Mouse (Mus musculus): ENCODE results near the gene Rab3gap2.

The Rab3gap2 gene

DNA sequence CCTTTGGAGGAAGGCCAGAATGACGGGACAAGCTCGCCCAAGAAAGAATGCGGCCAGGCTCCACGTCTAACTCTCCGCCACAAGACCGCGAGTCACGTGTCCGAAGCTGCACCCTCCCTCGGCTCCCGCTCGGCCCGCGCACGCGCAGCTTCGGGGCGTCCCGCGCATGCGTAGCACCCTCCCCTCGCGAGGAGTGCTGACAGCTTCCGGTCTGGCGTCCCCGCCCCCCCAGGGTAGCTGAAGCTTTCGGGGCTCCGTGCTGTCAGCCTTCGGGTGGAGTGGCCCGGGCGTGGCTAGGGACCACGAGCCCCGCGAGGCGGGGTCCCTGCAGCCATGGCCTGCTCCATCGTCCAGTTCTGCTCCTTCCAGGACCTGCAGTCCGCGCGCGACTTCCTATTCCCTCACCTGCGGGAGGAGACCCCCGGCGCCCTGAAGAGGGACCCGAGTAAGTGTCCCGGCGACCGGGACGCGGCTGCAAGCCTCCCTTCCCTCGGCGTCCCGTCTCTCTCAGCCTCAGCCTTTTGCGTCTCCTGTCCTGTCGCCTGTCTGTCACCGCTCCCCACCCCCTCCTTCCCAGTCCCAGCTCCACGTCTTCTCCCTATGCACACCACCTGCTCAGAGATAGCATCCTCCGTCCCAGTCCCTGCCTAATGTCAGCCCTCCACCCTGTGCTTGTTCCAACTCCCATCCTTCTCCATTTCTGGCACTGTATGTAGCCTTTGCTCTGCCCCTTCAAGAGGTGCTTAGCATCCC lies at the start of gene Rab3gap2:
Gene Rab3gap2 (plus strand): TSS at position 209 of the 753 bp plus-strand sequence.
- peak; percentile 100 for DNase-seq (ENCODE audit: low spot score in 2 of 2)

DNA sequence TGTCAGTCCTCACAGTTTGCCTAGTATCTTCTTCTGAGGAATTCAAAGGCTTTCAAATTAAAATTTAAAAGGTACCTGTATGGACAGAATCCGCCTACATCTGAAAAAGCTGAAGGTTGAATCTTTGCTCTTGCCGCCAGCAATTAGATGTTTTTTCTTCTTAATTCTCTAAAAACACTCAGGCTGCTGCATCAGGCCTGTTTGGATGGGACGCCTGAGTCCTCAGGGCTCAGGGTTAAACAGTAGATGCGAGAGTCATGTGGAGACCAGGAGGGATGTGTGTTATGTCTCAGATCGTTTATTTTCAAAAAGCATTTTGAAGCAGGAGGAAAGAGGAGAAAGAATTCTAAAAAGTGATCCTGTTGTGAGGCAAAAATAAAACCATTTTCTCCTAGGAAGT lies 30.3 kb upstream of the Rab3gap2 start:
- DNase-seq (ENCODE audit: low spot score in 2 of 2), result no peak

DNA sequence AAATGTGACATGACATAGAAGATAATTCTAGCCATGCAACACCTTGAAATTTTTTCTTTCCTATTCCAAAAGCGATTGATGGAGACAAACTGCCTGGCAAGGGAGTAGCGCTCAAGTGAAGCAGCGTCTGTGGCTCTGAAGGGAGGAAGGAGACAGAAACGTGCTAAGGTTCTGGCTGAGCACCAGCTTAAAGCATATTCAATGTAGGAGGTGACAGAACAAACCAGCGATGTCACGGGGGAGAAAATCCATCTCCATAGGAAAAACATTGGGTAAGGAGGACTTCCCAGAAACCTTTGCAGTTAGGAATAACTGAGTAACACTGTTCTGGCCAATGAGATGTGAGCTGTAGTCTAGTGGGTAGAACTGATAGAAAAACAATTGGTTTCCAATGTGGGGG lies 26.1 kb upstream of the Rab3gap2 start:
- DNase-seq (ENCODE audit: low spot score in 2 of 2), result no peak

DNA sequence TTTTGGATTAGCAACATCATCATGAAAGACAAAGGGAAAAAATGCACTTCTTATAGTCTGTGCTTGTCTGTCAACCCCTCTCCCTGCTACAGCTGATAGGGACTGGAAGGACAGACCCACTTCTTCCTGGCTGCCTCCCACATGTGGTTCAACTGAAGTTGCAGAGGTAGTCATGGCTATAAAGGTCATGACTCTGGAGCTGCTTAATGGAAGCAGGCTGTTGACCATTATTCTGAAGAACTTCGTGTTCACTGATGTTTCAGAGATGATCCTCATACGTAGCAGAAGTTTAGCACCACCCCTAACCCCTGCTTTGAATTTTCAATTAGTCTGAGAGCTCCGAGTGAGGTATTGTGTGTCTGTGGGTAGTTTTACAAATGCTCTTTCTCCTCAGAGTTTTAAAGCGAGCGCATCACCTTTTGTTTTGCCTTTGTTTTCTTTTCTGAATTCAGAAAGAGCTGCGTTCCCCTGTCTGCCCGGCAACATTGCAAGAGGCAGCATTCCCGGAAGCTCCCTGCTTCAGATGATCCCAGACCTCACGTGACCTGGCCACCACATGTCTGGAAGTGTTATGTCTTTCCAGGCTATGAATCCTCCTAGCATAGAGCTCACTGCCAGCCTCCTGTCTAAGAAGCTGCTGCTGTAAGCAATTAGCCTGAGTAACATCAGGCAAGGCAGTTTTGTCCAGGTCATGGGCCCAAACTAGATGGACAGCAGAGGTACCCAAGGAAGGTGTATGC lies 20.2 kb upstream of the Rab3gap2 start:
- no peak for DNase-seq (ENCODE audit: low spot score in 2 of 2)

DNA sequence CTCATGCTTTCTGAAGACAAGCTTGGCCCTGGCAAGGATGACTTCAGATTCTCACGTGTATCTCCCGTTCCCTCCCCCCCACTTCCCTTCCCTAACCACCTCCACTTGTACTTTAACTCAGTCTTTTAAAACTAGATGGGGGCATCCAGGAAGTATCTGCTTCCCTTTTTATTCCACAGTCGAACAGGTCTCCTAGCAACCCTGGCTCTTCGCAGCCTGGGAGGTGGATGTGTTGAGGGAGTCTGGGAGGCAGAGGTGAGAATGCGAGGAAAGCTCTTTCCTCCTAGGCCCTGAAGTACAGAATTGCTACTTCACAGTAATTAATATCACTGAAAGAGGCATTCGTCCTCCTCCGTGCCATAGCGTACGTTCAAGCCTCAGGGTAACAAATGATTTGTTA lies 18.4 kb upstream of the Rab3gap2 start:
- no peak for DNase-seq (ENCODE audit: low spot score in 2 of 2)

DNA sequence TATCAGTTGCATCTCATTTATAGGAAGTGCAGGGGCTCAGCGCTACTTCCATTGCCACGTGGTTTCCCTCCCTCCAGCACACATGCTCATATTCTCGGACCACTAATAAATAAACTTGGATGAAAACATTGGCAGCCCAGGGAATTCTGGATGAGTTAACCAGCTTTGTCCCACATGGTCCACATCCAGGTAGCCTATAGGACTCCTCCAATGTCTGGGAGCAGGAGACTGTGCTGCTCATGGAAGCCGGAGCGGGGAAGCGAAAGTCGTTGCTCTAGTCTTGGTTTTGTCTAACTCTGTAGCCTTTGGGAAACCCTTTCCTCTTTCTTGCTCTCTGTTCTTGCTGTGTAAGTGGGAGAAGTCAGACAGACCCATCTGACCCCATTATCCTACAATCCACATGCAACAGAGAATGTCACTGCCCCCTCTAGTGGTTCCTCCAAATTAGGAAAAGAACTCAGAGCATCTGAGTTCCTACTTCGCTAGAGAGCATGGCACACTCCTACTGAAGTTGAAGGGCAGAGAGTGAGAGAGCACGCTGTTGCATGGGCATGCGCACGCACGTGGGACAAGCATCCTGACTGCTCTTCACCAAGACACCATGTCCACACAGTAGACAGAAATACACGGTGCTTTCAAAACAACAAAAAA lies 16.7 kb upstream of the Rab3gap2 start:
- no peak for DNase-seq (ENCODE audit: low spot score in 2 of 2)

DNA sequence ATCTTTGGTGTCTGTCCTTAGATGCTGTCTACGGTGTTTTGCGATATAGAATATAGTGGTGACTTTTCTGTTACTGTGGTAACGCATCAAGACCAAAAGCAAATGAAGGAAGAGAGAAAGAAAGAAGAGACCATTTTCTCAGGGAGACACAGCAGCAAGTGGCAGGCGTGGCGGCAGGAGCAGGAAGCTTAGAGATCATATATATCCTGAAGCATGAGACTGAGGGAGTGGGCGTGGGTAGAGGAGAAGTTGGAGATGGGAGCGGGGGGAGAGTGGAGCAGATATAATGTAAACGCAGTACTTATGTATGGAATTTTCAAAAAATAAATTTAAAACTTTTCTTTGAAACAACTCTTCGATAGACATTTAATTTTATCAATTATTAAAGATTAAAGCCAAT lies 14.0 kb upstream of the Rab3gap2 start:
- DNase-seq (ENCODE audit: low spot score in 2 of 2), result no peak

DNA sequence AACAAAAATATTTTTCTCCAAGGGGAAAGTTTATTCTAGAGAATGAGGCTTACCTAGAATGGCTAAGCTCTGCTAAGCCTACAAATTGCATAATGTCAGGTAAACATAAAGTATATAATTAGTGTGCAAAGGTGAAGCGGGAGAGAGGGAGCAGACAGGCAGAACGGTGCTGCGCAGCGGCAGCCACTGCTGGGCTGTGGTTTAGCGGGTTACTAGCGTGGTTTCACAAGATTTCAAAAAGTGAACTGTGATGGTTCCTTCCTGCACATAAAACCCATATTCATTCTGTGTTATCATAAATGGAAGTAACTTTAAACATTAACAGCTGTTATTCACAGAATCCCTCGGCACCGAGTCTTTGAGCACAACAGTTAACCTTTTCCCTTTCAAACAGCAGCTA lies 11.8 kb upstream of the Rab3gap2 start:
- no peak for DNase-seq (ENCODE audit: low spot score in 2 of 2)

DNA sequence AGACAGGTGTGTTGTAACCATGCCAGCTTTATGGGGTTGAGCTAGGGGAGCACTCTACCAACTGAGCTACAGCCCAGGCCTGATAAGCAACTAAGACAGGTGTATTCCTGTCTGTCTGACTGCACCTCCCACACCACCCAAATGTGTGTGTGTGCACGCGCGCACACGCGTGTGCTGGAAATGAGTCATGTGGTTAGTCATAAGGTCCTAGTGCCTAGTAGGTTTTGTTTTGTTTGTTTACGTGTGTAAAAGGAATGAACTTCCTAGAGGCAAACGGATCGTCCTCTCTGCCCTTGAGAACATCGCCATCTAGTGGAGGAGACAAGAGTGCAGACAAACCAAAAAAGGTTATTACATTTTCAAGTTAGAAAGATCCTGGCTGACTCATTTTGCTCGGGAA lies 10.4 kb upstream of the Rab3gap2 start:
- DNase-seq (ENCODE audit: low spot score in 2 of 2), result peak in 1 of 2 experiments; percentile 9

DNA sequence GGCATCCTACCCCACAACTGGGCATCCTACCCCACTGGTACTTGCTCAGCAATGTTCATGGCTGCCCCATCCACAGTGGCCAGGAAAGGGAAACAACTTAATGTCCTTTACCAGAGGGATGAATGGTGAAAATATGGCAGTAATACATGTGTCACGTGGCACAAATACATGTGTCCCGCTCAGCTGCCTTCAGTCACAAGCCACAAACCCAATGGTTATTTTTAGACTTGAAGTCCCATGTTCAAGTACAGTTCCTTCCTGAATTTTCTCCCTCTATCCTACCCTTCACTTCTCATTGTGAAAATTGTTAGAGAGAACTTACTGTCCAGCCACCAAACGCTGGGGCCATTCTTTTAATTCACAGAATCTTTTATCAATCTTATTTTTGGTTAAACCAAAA lies 7.6 kb upstream of the Rab3gap2 start:
- DNase-seq (ENCODE audit: low spot score in 2 of 2), result no peak

DNA sequence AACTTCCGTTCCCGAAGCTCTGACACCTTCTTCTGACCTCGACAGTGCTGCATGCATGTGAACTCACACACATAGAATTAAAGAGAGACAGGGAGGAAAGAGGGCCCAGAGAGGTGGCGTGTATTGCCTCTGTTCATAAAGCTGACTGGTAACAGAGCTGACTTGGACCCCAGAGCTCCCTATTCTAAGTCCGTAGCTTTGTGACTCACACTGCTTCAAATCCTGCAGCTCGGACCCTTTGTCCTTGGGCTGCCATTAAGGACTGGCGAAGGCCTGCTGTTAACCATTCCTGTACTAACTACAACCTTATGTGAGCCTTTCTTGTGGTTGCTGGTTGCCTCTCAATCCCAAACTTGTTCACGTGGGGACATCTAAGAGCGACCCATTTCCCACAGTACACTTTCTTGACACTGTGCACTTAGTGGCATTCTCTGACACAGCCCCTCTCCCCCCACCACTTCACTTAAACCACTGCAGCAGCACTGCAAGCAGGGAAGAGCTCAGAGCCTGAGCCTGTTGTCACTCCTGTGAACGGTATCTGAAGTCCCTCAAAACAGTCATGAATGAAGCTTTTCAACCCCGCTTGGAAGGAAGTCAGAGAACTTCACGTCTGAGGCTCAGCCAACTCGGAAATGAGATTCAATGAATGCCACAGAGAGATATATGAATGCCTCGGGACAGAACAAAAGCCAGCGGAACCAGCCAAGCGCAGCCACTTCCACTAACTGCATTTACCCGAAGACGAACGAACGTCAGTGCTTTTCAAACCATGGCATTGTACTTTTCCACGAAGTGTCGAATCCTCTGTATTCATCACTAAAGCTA lies 3.1 kb upstream of the Rab3gap2 start:
- no peak for DNase-seq (ENCODE audit: low spot score in 2 of 2)

DNA sequence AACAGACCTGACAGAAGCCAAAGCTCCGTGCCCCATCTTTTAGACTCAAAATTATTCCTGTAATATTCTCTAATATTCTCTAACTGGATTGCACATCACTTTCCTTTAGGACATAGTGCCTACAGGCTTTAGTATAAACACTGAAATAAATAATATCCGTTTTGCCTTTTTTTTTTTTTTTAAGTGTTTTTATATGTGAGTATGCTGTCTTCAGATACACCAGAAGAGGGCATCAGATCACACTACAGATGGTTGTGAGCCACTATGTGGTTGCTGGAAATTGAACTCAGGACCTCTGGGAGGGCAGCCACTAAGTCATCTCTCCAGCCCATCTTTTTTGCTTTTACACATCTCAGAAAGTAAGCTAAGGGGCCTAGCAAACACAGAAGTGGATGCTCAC lies 1.9 kb upstream of the Rab3gap2 start:
- no peak for DNase-seq (ENCODE audit: low spot score in 2 of 2)

DNA sequence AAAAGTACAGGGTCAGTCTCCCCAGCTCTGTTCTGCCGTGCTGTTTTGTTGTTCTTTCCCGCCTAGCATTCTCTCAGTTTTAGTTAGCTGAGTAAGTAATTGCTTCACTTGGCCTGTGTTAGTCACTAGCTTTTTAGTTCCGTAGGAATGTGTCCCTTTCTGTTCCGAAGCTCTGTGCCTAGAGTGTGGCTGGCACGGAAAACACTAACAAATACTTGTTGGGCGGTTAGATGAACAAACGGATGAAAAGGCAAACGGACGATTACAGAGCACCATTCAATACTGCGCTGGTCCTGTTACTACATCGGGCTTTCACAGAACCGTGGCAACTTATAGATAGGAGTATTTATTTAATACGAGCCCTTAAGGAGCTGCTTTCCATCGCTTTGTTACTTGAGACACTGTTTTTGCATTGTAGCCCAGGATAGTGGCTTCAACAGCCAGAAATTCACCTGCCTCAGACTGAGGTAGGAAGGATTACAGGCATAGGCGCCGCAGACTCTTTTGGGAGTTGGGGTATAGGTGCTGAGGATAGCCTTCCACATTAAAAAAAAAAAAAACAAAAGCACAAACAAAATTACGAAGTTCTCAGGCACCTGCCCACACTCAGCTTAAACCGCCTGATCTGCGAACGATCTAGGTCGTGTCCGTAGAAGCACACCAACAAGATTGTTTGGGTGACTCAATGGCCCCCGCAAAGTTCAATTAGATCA lies 565 bp upstream of the Rab3gap2 start:
- DNase-seq (ENCODE audit: low spot score in 2 of 2), result no peak

DNA sequence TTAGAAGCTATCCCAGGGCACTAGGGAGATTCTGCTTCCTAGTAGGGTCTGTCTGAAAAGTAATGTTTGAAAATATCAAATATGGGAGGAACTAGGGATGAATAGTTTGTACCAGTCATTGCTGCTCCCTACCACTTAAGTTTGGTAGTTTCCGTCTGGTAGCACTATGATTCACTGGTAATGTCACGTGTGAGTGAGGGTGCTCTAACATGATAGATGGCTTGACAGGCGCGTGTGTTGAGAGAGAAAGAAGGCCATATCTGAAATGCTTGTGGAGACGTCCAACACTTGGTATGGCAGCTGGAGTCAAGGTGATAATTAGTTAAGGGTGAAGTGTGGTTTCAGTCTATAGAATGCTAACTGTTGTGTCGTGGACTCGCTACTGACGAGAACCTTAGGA lies 1.2 kb downstream of the Rab3gap2 start:
- DNase-seq (ENCODE audit: low spot score in 2 of 2), result no peak

DNA sequence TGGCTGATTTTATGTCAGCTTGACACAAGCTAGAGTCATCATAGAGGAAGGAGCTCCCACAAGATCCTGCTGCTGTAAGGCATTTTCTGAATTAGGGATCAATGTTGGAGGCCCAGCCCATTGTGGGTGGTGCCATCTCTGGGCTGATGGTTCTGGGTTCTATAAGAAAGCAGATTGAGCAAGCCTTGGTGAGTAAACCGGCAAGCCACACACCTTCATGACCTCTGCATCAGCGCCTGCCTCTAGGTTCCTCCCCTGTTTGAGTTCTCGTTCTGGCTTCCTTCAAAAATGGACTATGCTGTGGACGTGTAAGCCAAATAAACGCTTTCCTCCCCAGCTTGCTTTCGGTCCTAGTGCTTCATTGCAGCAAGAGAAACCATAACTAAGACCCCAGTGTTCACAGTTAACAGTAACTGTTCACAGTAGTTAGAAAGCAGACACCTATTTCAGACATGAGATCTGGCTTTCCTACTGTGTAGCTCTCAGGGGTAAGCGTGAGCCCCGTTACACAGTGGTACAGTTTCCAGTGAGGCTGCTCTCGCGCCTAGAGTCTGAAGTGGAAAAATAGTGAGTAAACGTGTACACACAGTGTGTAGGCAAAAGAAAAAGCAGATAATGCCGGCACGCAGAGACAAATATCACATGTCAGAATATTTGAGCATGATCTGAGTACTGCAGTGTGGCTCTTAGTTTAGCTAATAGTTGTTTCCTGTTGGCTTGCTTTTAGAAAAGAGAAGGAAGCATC lies 4.1 kb downstream of the Rab3gap2 start:
- DNase-seq (ENCODE audit: low spot score in 2 of 2), result no peak

DNA sequence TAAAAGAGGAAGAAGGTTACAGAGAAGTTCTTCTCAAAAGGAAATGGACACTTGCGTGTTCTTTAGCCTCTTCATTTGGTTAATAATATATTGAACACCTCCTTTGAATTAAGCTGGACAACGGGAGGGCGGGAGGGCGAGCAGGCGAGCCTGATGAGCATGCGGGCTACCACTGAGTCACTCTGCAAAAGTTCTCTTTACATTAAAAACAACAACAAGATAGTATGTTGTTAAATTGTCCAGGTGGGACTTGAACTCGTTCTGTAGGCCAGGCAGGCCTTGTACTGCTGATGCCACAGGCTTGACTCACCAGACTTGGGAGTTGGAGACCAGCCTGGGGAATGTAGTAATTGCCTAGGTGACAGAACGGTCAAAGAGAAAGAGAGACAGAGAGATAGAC lies 4.8 kb downstream of the Rab3gap2 start:
- DNase-seq (ENCODE audit: low spot score in 2 of 2), result no peak

DNA sequence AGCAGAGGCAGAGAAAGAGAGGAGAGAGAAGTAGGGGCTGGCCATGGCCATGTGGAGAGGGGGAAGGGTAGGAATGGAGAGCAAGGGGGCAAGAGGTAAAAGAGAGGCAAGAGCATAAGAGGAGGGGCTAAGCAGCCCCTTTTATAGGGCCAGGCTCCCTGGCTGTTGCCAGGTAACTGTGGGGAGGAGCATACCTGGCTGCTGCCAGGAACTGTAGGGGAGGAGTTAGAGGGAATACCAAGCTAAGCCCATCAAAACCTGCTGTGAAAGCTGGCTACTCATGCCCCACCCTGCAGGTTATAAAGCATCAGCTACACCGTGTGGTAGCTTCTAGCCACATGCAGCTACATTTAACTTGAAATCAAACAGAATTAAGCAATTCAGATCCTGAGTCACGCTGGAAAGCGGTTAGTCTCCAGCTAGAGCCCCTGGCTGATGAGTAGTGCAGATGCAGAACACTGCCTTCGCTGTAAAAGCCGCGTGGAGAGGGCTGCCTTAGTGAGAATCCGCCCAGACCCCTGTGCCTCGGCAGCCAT lies 5.8 kb downstream of the Rab3gap2 start:
- no peak for DNase-seq (ENCODE audit: low spot score in 2 of 2)

DNA sequence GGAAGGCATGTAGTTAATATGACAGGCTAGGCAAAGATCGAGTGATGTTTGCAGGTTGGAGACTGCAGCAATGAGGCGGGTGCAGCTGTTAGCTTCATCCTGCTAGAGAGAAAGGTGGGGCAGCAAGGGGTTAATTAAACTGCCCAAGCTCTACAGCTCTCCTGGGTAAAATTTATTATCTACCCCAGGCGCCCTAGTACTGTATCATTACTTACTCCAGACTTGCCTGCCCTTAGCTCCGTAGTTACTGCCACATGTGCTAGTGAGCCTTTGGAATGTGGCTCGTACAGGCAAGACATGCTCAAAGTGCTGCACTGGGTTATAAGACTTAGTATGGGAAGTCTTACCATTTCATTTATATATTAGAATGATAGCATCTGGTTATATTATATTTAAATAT lies 12.4 kb downstream of the Rab3gap2 start:
- no peak for DNase-seq (ENCODE audit: low spot score in 2 of 2)

DNA sequence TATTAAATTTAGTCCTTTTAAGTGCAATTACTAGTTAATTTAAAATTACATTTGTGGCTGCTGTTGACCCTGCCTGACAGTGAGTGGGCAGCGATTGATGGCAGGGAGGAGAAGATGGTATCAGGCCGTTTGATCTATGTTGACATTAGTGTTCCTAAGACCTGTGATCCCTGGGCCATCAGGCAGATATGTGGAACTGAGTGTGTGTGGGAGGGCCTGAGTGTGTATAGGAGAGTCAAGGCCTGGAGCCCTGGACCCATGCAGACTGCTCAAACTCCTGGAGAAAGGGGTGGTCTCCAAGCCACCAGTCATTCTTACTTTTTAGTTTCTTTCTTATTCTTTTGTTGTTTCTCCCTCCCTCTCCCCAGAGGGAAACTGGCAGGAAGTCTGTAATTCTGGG lies 12.8 kb downstream of the Rab3gap2 start:
- DNase-seq (ENCODE audit: low spot score in 2 of 2), result no peak

DNA sequence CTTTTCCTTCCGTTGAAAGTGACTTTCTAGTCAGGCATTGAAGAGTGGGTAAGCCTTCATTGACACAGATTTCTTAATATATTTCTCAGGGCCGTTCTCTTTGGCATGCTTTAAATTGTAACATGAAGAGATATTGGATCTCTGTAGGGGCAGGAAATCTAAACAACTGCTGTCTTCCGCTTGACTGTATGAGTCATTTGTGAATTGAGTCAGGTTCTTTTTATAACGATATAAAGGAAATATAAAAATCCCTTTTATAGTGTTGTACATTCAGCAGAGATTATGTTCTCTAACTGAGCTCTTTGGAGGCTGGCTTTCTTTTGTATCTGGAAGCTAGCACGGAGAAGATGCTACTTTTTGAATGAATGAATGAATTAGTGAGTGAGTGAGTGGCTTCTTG lies 14.0 kb downstream of the Rab3gap2 start:
- DNase-seq (ENCODE audit: low spot score in 2 of 2), result no peak
